Mouse (Mus musculus) heart, embryonic 12.5 days (tissue): ENCODE results near the gene Fmod. TPM values are rescaled to one million over a fixed set of nuclear protein-coding genes. Genes with fewer than 3 reads are reported as not detected.

Experiments
- ATAC-seq: fragments of 200-750 bp; cut with Nextera tagmentation; 2 replicates; pipeline ENCODE4 v1.8.0; 2017; ENCODE audit warnings: moderate TSS enrichment, moderate library complexity; ENCODE audit not compliant: insufficient number of reproducible peaks, low FRiP score
- H3K27ac ChIP-seq: fragments of 300-500 bp; sonication (generic); 2 replicates; pipeline ENCODE4 v1.5.1; 2016; ENCODE audit warnings: mild to moderate bottlenecking, moderate library complexity; ENCODE audit not compliant: poor library complexity, severe bottlenecking
- H3K27me3 ChIP-seq: fragments of 300-500 bp; sonication (generic); replicated peaks from 2 replicates; pipeline ENCODE4 v1.6.1; 2016; ENCODE audit warnings: mild to moderate bottlenecking, moderate library complexity
- H3K36me3 ChIP-seq: fragments of 300-500 bp; sonication (generic); 2 replicates; pipeline ENCODE4 v1.6.1; 2016; ENCODE audit warnings: mild to moderate bottlenecking, moderate library complexity
- H3K4me1 ChIP-seq: fragments of 300-500 bp; sonication (generic); replicated peaks from 2 replicates; pipeline ENCODE4 v1.6.1; 2016; ENCODE audit warnings: mild to moderate bottlenecking
- H3K4me2 ChIP-seq: fragments of 300-500 bp; sonication (generic); 2 replicates; pipeline ENCODE4 v1.6.1; 2016; ENCODE audit warnings: mild to moderate bottlenecking, moderate library complexity
- H3K4me3 ChIP-seq: fragments of 300-500 bp; sonication (generic); 2 replicates; pipeline ENCODE4 v1.5.1; 2016; ENCODE audit warnings: mild to moderate bottlenecking
- H3K9ac ChIP-seq: fragments of 300-500 bp; sonication (generic); 2 replicates; pipeline ENCODE4 v1.6.1; 2016; ENCODE audit warnings: mild to moderate bottlenecking, moderate library complexity
- H3K9me3 ChIP-seq: fragments of 300-500 bp; sonication (generic); replicated peaks from 2 replicates; pipeline ENCODE4 v1.6.1; 2016; ENCODE audit warnings: mild to moderate bottlenecking, moderate library complexity
- WGBS: fragments of 180-500 bp; shearing (Covaris S2); methylation state at CpG from one replicate; pipeline ENCODE4 v1.1.7; 2016; 5-methylcytosine and 5-hydroxymethylcytosine counted together
- polyA plus RNA-seq: library from polyadenylated mRNA; unstranded; fragments of >200 nt; fragmentation: Nextera tagmentation; extraction: Ambion mirVana; gene quantifications from 2 replicates; pipeline ENCODE4 v1.2.1, GENCODE M21; 2016

Fmod gene
- polyA plus RNA-seq, 1 experiment from 2014 or later = 15.7 TPM

DNA sequence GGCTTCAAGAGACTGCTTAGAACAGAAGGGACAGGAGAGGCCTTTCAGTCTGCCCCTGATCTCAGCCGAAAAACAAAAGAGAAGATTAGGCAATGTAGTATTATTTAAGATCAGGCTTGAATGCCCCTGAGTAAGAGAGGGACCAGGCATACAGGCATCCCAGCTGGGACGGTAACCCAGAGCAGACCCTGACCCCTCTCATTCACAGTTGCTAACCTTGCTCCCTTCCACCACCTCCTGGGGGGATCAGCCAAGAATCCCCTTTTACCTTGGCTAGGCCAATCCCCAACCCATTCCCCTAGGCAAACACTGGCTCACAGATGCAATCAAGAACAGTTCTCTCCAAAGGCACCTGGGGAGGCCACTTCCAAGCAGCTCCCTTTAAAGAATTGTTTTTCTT lies 39.7 kb downstream of the Fmod start:
- Histone ChIP-seq H3K36me3 (peaks cover 26% of the 10 kb centered on the region), H3K4me2 (peak overlapping the region; percentile 82), H3K27ac (no peak overlapping the region), H3K27me3 (no peaks in the 10 kb centered on the region), H3K9ac (peak overlapping the region; percentile 47; the same call in 1 of the 2 replicates), H3K9me3 (no peaks in the 10 kb centered on the region), H3K4me1 (peaks cover 70% of the 10 kb centered on the region), H3K4me3 (peak overlapping the region; percentile 31)
- WGBS = 83% methylated on average over 2 of the region's 2 CpGs
- ATAC-seq = no peak

DNA sequence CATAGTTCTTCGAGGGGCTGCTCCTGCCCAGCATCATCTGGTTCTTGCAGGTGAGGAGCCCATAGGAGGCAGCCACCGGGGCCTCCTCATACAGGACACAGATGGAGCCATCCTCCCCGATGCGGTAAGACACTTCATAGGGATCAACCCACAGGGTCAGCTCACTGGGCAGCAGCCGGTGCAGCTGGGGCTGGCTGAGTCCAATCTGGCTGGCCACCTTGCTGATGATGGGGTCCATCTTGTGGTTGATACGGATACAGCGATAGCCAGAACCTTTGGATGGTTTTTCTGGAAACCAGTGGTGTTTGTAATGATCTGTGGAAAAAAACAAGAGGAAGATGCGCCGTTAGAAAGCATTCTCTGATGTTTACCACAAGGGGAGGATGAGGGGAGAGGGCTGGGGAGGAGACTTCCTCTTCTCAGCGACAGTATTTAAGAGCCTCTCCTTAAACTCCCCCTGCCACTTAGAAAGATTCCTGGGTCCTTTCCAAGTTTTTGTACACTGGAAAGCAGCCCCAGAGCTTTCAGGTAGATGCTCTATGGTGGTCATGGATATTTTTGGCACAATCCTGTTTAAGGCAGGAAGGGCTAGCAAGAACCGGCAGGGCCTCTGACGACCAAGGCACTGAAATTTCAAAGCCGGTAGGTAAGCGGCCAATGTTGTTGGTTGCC lies 40.5 kb downstream of the Fmod start:
- H3K36me3 ChIP-seq = peaks cover 26% of the 10 kb centered on the region
- H3K4me3 ChIP-seq = peak overlapping the region; percentile 83
- WGBS = 36% methylated on average over 14 of the region's 14 CpGs
- H3K4me1 ChIP-seq = peaks cover 69% of the 10 kb centered on the region
- H3K27ac ChIP-seq = peak overlapping the region; percentile 80
- peak overlapping the region; percentile 82 for H3K4me2 ChIP-seq
- H3K9ac ChIP-seq = peak overlapping the region; percentile 89
- no peaks in the 10 kb centered on the region for H3K9me3 ChIP-seq
- H3K27me3 ChIP-seq = no peaks in the 10 kb centered on the region
- no peak for ATAC-seq

DNA sequence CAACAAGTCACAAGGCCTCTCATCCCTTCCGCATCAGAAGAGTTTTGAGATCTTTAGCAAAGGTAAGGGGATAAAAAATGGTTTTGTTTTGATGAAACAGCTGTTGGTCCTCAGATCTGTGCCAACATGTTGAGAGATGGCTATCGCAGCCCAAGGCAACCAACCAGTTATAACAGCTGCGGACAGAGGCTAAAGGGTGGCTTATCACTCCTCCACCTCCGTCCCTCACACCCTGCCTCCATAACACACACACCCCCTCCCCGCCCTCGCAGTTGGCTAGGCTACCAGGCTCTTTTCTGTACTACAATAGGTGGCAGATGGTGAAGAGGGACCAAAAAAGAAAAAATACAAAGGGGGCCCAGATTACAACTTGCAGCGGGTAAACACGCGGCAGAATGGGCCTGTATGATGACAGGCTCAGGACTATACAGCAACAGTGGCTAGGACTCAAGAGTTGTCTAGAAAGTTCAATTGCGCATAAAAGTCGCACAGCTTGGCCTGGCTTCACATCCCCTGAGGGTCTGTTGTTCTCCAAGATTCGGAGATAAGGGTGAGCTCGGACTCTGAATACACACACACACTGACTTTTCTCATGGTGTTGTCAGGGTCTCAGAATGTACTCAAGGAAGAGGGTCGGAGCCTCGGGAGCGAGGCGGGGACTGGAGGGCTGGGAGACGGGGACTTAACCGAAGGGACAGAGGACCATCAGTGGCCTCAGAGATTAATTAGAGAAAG lies 41.2 kb downstream of the Fmod start:
- no peaks in the 10 kb centered on the region for H3K9me3 ChIP-seq
- WGBS = 7% methylated on average over 19 of the region's 19 CpGs
- peak overlapping the region; percentile 89 for H3K9ac ChIP-seq
- peaks cover 69% of the 10 kb centered on the region for H3K4me1 ChIP-seq
- H3K4me2 ChIP-seq = peak overlapping the region; percentile 82
- peak overlapping the region; percentile 80 for H3K27ac ChIP-seq
- no peaks in the 10 kb centered on the region for H3K27me3 ChIP-seq
- ATAC-seq = peak; percentile 59
- H3K4me3 ChIP-seq = peak overlapping the region; percentile 83
- H3K36me3 ChIP-seq = peaks cover 26% of the 10 kb centered on the region

DNA sequence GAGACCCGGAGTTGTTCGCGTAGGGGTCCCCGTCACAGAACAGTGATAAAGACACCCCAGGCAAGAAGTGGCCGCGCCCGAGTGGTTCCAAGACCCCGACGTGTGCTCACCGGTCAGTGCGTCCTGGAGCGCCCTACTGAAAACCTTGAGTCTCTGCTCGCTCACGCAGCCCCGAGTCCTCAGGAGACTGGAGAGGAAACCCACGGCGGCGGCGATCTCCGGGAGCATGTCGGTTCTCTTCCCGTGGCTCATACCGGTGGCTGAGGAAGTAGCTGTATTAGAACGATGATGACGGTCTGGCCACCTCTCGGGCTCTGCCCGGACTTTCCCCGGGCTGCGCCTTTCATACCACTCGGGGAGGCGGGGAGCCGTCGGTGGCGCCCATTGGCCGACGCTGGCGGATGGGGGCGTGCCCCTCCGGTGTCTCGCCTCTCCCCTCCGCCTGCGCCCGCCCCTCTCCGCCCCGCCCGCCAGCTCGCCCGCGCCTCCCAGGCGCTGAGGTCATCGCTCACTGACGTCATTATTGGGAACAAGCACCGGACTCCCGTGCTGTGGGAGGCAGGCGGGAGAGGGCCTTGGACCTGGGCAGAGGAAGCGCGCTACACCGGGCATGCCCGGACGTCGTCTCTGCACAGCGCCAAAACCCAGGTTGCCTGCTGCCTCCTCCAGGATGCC lies 41.9 kb downstream of the Fmod start, which contains the start of gene Btg2:
TSS of gene Btg2 (minus strand) at position 319 of the 675 bp plus-strand sequence.
- peak within 1 kb of the TSS; percentile 83 for H3K4me3 ChIP-seq
- under 1% methylated on average over 62 of the region's 62 CpGs for WGBS
- H3K27ac ChIP-seq = peak within 1 kb of the TSS; percentile 89
- peaks cover 69% of the 10 kb centered on the region for H3K4me1 ChIP-seq
- H3K4me2 ChIP-seq = peak within 1 kb of the TSS; percentile 82
- H3K36me3 ChIP-seq = peaks cover 26% of the 10 kb centered on the region
- no peaks in the 10 kb centered on the region for H3K9me3 ChIP-seq
- H3K27me3 ChIP-seq = no peaks in the 10 kb centered on the region
- H3K9ac ChIP-seq = peak within 1 kb of the TSS; percentile 89
- peak; percentile 94 for ATAC-seq

DNA sequence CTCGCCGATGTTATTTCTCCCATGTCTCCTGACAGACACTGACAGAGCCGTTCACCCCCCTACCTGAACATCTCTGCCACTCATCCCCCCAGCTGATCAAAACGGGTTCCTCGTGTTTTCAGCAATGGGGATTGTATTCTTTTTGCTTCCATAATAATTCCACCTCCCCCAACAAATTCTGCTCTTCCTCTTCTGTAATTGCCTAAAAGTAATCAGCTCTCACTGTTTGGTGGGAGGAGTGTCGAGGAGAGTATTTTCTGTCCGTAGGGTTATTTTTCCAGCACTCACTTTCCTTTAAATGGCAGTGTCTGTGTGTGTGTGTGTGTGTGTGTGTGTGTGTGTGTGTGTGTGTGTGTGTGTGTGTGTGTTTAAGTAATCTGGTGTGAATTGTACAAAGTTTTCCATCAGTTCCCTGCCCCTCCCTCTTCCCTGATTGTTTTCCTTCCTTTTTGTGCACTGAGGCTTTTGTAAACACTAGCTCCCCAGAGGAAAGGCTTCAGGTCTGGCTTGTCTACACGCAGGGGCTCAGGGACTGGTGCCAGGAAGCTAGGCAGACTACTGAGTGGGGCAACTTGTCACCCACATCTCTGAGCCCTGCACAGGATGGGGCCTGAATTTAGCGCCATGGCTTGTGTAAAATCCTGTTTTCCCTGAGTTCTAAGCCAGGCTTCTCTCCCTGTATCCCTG lies 42.6 kb downstream of the Fmod start:
- no peak for ATAC-seq
- Histone ChIP-seq H3K36me3 (peaks cover 24% of the 10 kb centered on the region), H3K4me2 (peak overlapping the region; percentile 82), H3K9ac (peak overlapping the region; percentile 77), H3K9me3 (no peaks in the 10 kb centered on the region), H3K27me3 (no peaks in the 10 kb centered on the region), H3K4me3 (peak overlapping the region; percentile 83), H3K4me1 (peaks cover 65% of the 10 kb centered on the region), H3K27ac (peak overlapping the region; percentile 89)
- WGBS = 11% methylated on average over 9 of the region's 9 CpGs

DNA sequence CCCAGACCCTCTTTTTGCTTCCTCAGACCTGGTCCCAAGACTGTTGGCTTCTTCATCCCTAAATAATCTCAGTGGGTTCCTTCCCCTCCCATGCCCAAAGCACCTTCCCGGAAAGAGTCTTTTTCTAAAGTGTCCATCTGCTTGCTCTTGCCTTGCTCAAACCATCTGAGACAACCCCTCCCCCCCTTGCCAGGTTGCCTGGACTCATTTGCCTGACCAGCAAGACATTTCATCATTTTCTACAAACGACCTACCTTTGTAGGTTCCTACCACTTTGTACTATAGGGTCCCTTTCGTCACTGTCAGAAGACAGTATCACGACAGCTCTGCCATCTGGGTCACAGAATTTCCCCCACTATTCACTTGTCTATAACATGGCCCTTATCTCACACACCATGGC lies 43.4 kb downstream of the Fmod start:
- no peaks in the 10 kb centered on the region for H3K9me3 ChIP-seq
- no peak for ATAC-seq
- WGBS = 62% methylated on average over 4 of the region's 4 CpGs
- H3K4me3 ChIP-seq = no peak overlapping the region
- H3K27ac ChIP-seq = peak overlapping the region; percentile 89
- H3K4me2 ChIP-seq = no peak overlapping the region
- peaks cover 62% of the 10 kb centered on the region for H3K4me1 ChIP-seq
- H3K36me3 ChIP-seq = peaks cover 18% of the 10 kb centered on the region
- no peak overlapping the region for H3K9ac ChIP-seq
- H3K27me3 ChIP-seq = no peaks in the 10 kb centered on the region

DNA sequence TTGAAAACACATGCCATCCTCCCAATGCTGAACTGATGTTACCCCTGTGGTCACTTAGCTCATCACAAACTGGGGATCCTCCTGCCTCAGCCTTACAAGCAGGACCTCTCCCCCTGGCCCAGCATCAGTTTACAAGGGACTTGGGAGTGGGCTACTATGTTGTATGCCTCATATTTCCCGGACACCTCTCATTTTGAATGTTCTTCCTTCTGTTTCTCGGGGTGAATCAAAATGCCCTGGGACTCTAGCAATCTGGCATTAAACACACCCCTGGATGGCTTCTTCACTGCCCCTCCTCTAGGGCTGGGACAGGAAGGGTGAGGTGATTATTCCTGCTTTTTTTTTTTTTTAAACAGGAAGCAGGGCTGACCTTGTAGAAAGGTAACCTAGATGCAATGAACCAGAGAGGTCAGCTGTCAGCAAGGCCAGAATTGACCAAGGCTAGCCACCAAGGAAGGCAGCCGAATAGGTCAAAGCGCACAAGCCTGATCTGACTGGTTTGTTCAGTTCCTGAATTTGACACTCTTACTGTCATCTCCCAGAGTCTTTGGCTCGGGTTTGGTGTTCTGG lies 43.9 kb downstream of the Fmod start:
- Histone ChIP-seq H3K27me3 (no peaks in the 10 kb centered on the region), H3K9ac (no peak overlapping the region), H3K4me3 (no peak overlapping the region), H3K4me1 (peaks cover 64% of the 10 kb centered on the region), H3K36me3 (peaks cover 13% of the 10 kb centered on the region), H3K4me2 (no peak overlapping the region), H3K9me3 (no peaks in the 10 kb centered on the region), H3K27ac (no peak overlapping the region)
- 82% methylated on average over 5 of the region's 5 CpGs for WGBS
- ATAC-seq = no peak

DNA sequence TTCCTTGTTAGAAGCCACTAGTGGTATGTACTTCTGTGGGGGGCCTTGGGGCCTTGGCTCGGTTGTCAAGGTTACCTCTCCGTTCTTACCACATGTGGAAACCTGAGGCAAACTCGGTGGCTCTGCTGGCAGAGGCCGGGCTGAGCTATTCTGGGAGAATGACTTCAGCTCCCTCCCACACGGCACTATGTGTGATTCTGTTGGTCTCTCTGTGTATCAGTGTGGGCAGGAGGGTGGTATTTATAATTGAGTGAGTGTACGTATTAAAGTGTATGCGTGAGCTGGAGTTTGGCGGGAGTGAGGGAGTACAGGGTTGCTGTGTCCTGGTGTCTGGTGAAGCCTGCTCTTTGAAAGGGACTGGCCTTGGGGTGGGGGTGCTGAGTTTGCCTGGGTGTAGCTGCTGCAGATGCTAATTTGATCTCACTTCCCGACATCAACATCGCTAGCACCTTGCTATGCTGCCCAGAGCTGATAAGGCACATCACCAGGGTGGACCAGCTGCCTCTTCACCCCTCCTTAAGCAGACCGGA lies 46.0 kb downstream of the Fmod start:
- H3K27ac ChIP-seq = peak overlapping the region; percentile 93
- H3K4me1 ChIP-seq = peaks cover 60% of the 10 kb centered on the region

DNA sequence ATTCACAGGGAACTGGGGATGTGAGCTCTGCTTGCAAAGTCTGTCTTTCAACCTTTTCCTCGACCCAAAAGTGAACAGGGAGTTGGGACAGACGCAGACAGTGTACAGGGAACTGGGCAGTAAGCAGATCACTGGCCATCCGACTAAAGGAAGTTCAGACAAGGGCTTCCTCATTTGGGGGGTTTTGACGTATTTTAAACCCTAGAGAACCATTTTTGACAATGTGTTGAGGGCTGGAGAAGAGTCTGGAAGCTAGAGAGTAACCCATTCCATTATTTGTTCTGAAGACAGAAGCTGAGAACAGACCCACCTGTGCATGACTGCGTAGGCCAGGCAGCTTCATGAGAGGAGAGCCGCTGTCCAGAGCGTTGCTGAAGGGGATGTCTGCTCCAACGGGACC lies 46.6 kb downstream of the Fmod start:
- H3K4me2 ChIP-seq = peak overlapping the region; percentile 42; the same call in 1 of the 2 replicates

More for the DNA sequence above, 46.0 kb downstream of the Fmod start:
- WGBS = 16% methylated on average over 11 of the region's 11 CpGs
- Histone ChIP-seq H3K4me3 (no peak overlapping the region), H3K27me3 (no peaks in the 10 kb centered on the region), H3K9me3 (no peaks in the 10 kb centered on the region), H3K4me2 (peak overlapping the region; percentile 42), H3K9ac (peak overlapping the region; percentile 52), H3K36me3 (no peaks in the 10 kb centered on the region)
- peak; percentile 7; the same call in 1 of the 2 replicates for ATAC-seq

DNA sequence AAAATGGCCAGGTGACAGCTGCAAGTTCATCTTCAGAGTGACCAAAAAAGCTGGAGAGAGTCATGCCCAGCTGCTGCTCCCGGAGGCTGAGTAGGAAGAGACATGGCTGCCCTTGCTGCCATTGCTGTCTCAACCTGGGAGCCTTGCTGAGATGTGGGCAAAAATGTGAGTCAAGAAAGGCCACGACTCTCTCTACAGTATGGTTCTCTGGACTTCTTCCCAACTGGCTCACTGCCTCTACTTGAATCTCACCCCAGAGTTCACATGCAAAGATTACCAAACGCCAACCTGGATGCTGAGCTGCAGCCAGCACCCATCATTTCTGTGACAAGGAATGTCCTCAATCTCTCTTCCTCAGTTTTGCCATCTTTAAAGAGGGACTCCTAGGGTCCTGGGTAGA lies 47.1 kb downstream of the Fmod start:
- Histone ChIP-seq H3K4me3 (no peak overlapping the region), H3K9me3 (no peaks in the 10 kb centered on the region), H3K27me3 (no peaks in the 10 kb centered on the region), H3K36me3 (no peaks in the 10 kb centered on the region), H3K4me2 (no peak overlapping the region), H3K4me1 (peaks cover 60% of the 10 kb centered on the region), H3K9ac (no peak overlapping the region), H3K27ac (peak overlapping the region; percentile 93)
- ATAC-seq = no peak
- 74% methylated on average over 3 of the region's 3 CpGs for WGBS

More for the DNA sequence above, 46.6 kb downstream of the Fmod start:
- Histone ChIP-seq H3K9me3 (no peaks in the 10 kb centered on the region), H3K27ac (peak overlapping the region; percentile 93), H3K4me1 (peaks cover 60% of the 10 kb centered on the region), H3K9ac (peak overlapping the region; percentile 52; the same call in 1 of the 2 replicates), H3K4me3 (no peak overlapping the region), H3K27me3 (no peaks in the 10 kb centered on the region), H3K36me3 (no peaks in the 10 kb centered on the region)
- ATAC-seq = no peak
- 75% methylated on average over 8 of the region's 8 CpGs for WGBS
